Mouse (Mus musculus): ENCODE measurements around the gene Lrrc17. TPM values are rescaled to one million over a fixed set of nuclear protein-coding genes. Genes with fewer than 3 reads are reported as not detected.
"Not testable (repeated sequence)": the region's sequence is repeated elsewhere in the genome, so short reads cannot be mapped to it uniquely, and the experiment has no call there.

The Lrrc17 gene
- total and polyA plus RNA-seq, 2 experiments from 2014 or later = 3.1 to 7.9 TPM

DNA sequence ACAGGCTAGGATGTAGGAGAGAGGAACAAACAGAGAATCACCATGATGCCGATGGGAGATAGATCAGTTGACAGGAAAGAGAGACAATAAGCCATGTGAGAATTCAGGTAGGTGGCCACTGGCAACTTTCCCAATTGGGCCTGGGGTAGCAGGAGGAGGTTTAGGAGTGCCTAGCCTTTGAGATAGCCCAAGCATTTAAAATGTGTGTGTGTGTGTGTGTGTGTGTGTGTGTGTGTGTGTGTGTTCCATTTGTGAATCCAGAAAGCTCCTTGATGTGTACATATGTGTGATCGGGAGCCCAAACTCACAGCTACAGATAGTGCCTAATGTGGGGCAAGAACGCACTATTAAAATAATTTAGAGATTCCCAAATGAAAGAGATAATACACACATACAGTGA, 34.8 kb downstream of the Lrrc17 start:
- 0 out of 2 replicates have a peak, but pooled peaks cover 2% of the 10 kb centered on the region for H3K4me1 ChIP-seq (ENCODE audit: insufficient read depth)
- no peaks in the 10 kb centered on the region for H3K9me3 ChIP-seq (ENCODE audit: low read length)
- WGBS = 94% methylated on average over 3 of the region's 3 CpGs
- no peak overlapping the region for H3K27ac ChIP-seq (ENCODE audit: low read depth, low read length)
- TF ChIP-seq CTCF (IDR thresholded peaks at IDR 0.05; ENCODE audit: low read depth) = no peak
- no peaks in the 10 kb centered on the region for H3K36me3 ChIP-seq (ENCODE audit: insufficient read depth)
- no peak for ATAC-seq
- DNase-seq = no peak
- H3K4me3 ChIP-seq (ENCODE audit: low read depth, low read length) = no peak overlapping the region
- no peaks in the 10 kb centered on the region for H3K27me3 ChIP-seq (ENCODE audit: insufficient read depth, low read length)
- no peak overlapping the region for H3K9ac ChIP-seq
- no peak overlapping the region for H3K4me2 ChIP-seq (ENCODE audit: low read depth)

DNA sequence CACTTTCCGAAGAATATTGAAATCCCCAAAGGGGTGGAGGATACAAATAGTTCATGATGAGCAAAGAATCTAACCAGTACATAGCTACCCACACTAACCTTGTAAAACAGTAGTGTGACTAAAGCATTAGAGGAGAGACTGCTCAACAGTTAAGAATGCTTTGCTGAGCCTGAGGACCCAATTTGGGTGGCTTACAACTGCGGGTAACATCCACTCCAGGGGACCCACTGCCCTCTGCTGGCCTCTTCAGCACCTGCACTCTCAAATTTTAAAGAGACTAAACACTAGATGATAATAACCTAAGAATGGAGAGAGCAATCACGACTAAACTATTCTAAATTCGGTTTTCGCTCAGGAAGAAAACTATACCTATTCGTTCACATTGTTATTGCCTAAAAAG, 43.4 kb downstream of the Lrrc17 start:
- Histone ChIP-seq H3K27me3 (ENCODE audit: insufficient read depth, low read length) (no peaks in the 10 kb centered on the region), H3K4me3 (ENCODE audit: low read depth, low read length) (no peak overlapping the region), H3K27ac (ENCODE audit: low read depth, low read length) (no peak overlapping the region), H3K9me3 (ENCODE audit: low read length) (no peaks in the 10 kb centered on the region), H3K4me1 (ENCODE audit: insufficient read depth) (no peaks in the 10 kb centered on the region), H3K4me2 (ENCODE audit: low read depth) (no peak overlapping the region), H3K36me3 (ENCODE audit: insufficient read depth) (no peaks in the 10 kb centered on the region), H3K9ac (no peak overlapping the region)
- WGBS = 55% methylated on average over 6 of the region's 6 CpGs
- ATAC-seq = peak; percentile 32; the same call in 1 of the 2 replicates
- peak; percentile 71 for TF ChIP-seq CTCF (IDR thresholded peaks at IDR 0.05; ENCODE audit: low read depth)
- DNase-seq = peak; percentile 58

- Histone ChIP-seq H3K27ac (ENCODE audit: low read depth, low read length) (no peak overlapping the region), H3K36me3 (ENCODE audit: insufficient read depth) (no peaks in the 10 kb centered on the region), H3K4me3 (ENCODE audit: low read depth, low read length) (no peak overlapping the region), H3K9me3 (ENCODE audit: low read length) (no peaks in the 10 kb centered on the region), H3K4me1 (ENCODE audit: insufficient read depth) (no peaks in the 10 kb centered on the region), H3K9ac (no peak overlapping the region), H3K4me2 (ENCODE audit: low read depth) (no peak overlapping the region), H3K27me3 (ENCODE audit: insufficient read depth, low read length) (no peaks in the 10 kb centered on the region)
- 84% methylated on average over 7 of the region's 7 CpGs for WGBS
- DNase-seq (no peak), ATAC-seq (no peak)
- TF ChIP-seq CTCF (IDR thresholded peaks at IDR 0.05; ENCODE audit: low read depth) = no peak
Observed at GRCm38 (mm10) chr5:21587683-21588082, 44.3 kb downstream of the Lrrc17 start.

- DNase-seq = no peak
- H3K27me3 ChIP-seq (ENCODE audit: insufficient read depth, low read length) = no peaks in the 10 kb centered on the region
- no peak overlapping the region for H3K4me3 ChIP-seq (ENCODE audit: low read depth, low read length)
- no peaks in the 10 kb centered on the region for H3K9me3 ChIP-seq (ENCODE audit: low read length)
- no peaks in the 10 kb centered on the region for H3K36me3 ChIP-seq (ENCODE audit: insufficient read depth)
- H3K4me1 ChIP-seq (ENCODE audit: insufficient read depth) = no peaks in the 10 kb centered on the region
- H3K27ac ChIP-seq (ENCODE audit: low read depth, low read length) = no peak overlapping the region
- no peak for ATAC-seq
- H3K9ac ChIP-seq = no peak overlapping the region
- 91% methylated on average over 13 of the region's 13 CpGs for WGBS
- TF ChIP-seq CTCF (IDR thresholded peaks at IDR 0.05; ENCODE audit: low read depth) = no peak
- no peak overlapping the region for H3K4me2 ChIP-seq (ENCODE audit: low read depth)
Observed at GRCm38 (mm10) chr5:21588220-21588619, 44.9 kb downstream of the Lrrc17 start.

GRCm38 (mm10) chr5:21592106-21592505, 48.7 kb downstream of the Lrrc17 start:
- no peak for TF ChIP-seq CTCF (IDR thresholded peaks at IDR 0.05; ENCODE audit: low read depth)
- 87% methylated on average over 2 of the region's 2 CpGs for WGBS
- no peak overlapping the region for H3K4me3 ChIP-seq (ENCODE audit: low read depth, low read length)
- H3K27me3 ChIP-seq (ENCODE audit: insufficient read depth, low read length) = no peaks in the 10 kb centered on the region
- H3K9me3 ChIP-seq (ENCODE audit: low read length) = no peaks in the 10 kb centered on the region
- H3K4me1 ChIP-seq (ENCODE audit: insufficient read depth) = no peaks in the 10 kb centered on the region
- H3K9ac ChIP-seq = no peak overlapping the region
- DNase-seq (no peak), ATAC-seq (no peak)
- H3K4me2 ChIP-seq (ENCODE audit: low read depth) = no peak overlapping the region
- H3K27ac ChIP-seq (ENCODE audit: low read depth, low read length) = no peak overlapping the region
- no peaks in the 10 kb centered on the region for H3K36me3 ChIP-seq (ENCODE audit: insufficient read depth)

GRCm38 (mm10) chr5:21593201-21593709, 49.9 kb downstream of the Lrrc17 start:
- no peak overlapping the region for H3K4me3 ChIP-seq (ENCODE audit: low read depth, low read length)
- WGBS = 81% methylated on average over 9 of the region's 9 CpGs
- no peak overlapping the region for H3K27ac ChIP-seq (ENCODE audit: low read depth, low read length)
- ATAC-seq = peak; percentile 36; the same call in 1 of the 2 replicates
- no peak for TF ChIP-seq CTCF (IDR thresholded peaks at IDR 0.05; ENCODE audit: low read depth)
- DNase-seq = no peak
- no peaks in the 10 kb centered on the region for H3K27me3 ChIP-seq (ENCODE audit: insufficient read depth, low read length)
- no peaks in the 10 kb centered on the region for H3K36me3 ChIP-seq (ENCODE audit: insufficient read depth)
- H3K4me2 ChIP-seq (ENCODE audit: low read depth) = no peak overlapping the region
- H3K9me3 ChIP-seq (ENCODE audit: low read length) = no peaks in the 10 kb centered on the region
- no peaks in the 10 kb centered on the region for H3K4me1 ChIP-seq (ENCODE audit: insufficient read depth)
- H3K9ac ChIP-seq = no peak overlapping the region

DNA sequence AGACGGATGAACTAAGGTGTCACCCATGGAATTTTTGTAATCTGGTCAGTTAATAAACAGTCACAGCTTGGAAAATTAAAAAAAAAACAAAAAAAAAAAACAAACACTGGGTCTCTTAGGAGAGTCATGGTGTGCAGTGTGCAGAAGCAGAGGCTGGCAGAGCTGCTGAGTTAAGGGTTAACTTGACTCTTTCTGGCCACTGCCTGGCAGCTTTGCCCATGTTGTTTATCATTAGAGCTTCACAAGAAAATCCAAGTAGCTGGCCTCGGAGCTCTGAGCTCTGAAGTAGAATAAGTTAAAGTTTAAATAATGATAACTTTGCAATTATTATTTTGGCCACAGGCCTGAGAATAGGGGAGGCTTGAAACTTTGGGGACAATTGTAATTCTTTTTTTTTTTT, 56.2 kb downstream of the Lrrc17 start:
- not testable (repeated sequence) for H3K4me3 ChIP-seq (ENCODE audit: low read depth, low read length); H3K27me3 ChIP-seq (ENCODE audit: insufficient read depth, low read length); DNase-seq; H3K9me3 ChIP-seq (ENCODE audit: low read length); H3K36me3 ChIP-seq (ENCODE audit: insufficient read depth); H3K27ac ChIP-seq (ENCODE audit: low read depth, low read length); ATAC-seq; H3K4me2 ChIP-seq (ENCODE audit: low read depth); H3K9ac ChIP-seq; H3K4me1 ChIP-seq (ENCODE audit: insufficient read depth)
- 77% methylated on average over 2 of the region's 2 CpGs for WGBS

Measured in forebrain, postnatal 0 days (tissue).